Mouse (Mus musculus): ENCODE measurements around the gene Igfbp2. TPM values are rescaled to one million over a fixed set of nuclear protein-coding genes. Genes with fewer than 3 reads are reported as not detected.

Gene Igfbp2
- polyA plus RNA-seq, 1 experiment from 2014 or later: 51.4 TPM

DNA sequence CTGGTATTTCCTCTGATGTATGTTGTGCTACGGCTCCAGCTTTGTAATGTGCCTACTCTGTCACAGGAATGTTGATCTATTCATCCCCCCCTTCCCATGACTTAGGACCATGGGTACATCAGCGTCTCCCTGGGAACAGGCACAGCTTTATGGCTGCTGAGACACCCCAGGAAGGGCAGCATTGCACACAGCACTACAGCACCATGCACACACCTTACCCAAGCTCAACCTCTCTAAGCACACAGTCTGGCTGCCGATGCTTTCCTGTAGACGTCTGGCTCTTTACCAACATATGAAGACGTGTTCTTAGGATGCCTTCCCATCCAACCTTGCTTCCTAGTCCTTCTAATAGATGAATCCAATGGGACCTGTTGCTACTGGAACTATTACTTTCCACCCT lies 42.1 kb downstream of the Igfbp2 start:
- TF ChIP-seq CTCF (IDR thresholded peaks at IDR 0.05) (no peak), EP300 (IDR thresholded peaks at IDR 0.05) (no peak)
- no peaks in the 10 kb centered on the region for H3K9me3 ChIP-seq (ENCODE audit: low read length)
- H3K4me2 ChIP-seq (replicated peaks; ENCODE audit: low read depth, low read length): no peak overlapping the region
- no peak overlapping the region for H3K9ac ChIP-seq (replicated peaks; ENCODE audit: low read depth)
- ATAC-seq (no peak), DNase-seq (ENCODE audit: low spot score) (no peak)
- WGBS: 55% methylated on average over 5 of the region's 5 CpGs
- no peaks in the 10 kb centered on the region for H3K27me3 ChIP-seq (replicated peaks; ENCODE audit: insufficient read depth, low read length)
- H3K27ac ChIP-seq (ENCODE audit: low read length): no peak overlapping the region
- no peak overlapping the region for H3K4me3 ChIP-seq (ENCODE audit: low read depth, low read length)
- no peaks in the 10 kb centered on the region for H3K4me1 ChIP-seq (ENCODE audit: insufficient read depth, low read depth, low read length)
- H3K36me3 ChIP-seq (ENCODE audit: insufficient read depth, low read length): no peaks in the 10 kb centered on the region

GRCm38 (mm10) chr1:72867346-72867745 lies 43.0 kb downstream of the Igfbp2 start:
- no peak overlapping the region for H3K9ac ChIP-seq (replicated peaks; ENCODE audit: low read depth)
- DNase-seq (ENCODE audit: low spot score) (no peak), ATAC-seq (no peak)
- TF ChIP-seq CTCF (IDR thresholded peaks at IDR 0.05): no peak
- TF ChIP-seq EP300 (IDR thresholded peaks at IDR 0.05): no peak
- no peaks in the 10 kb centered on the region; the same call in 1 of the 2 replicates for H3K27me3 ChIP-seq (replicated peaks; ENCODE audit: insufficient read depth, low read length)
- H3K27ac ChIP-seq (ENCODE audit: low read length): no peak overlapping the region
- H3K36me3 ChIP-seq (ENCODE audit: insufficient read depth, low read length): no peaks in the 10 kb centered on the region
- 56% methylated on average over 1 of the region's 1 CpGs for WGBS
- no peaks in the 10 kb centered on the region for H3K4me1 ChIP-seq (ENCODE audit: insufficient read depth, low read depth, low read length)
- H3K4me3 ChIP-seq (ENCODE audit: low read depth, low read length): no peak overlapping the region
- H3K4me2 ChIP-seq (replicated peaks; ENCODE audit: low read depth, low read length): no peak overlapping the region
- no peaks in the 10 kb centered on the region for H3K9me3 ChIP-seq (ENCODE audit: low read length)

- Histone ChIP-seq H3K27me3 (replicated peaks; ENCODE audit: insufficient read depth, low read length) (peaks cover 7% of the 10 kb centered on the region; the same call in 1 of the 2 replicates), H3K27ac (ENCODE audit: low read length) (no peak overlapping the region), H3K36me3 (ENCODE audit: insufficient read depth, low read length) (no peaks in the 10 kb centered on the region), H3K4me2 (replicated peaks; ENCODE audit: low read depth, low read length) (no peak overlapping the region), H3K4me1 (ENCODE audit: insufficient read depth, low read depth, low read length) (peaks cover 1% of the 10 kb centered on the region; the same call in 1 of the 2 replicates), H3K9ac (replicated peaks; ENCODE audit: low read depth) (no peak overlapping the region), H3K4me3 (ENCODE audit: low read depth, low read length) (no peak overlapping the region), H3K9me3 (ENCODE audit: low read length) (no peaks in the 10 kb centered on the region)
- WGBS: 68% methylated on average over 10 of the region's 10 CpGs
- no peak for DNase-seq (ENCODE audit: low spot score)
- TF ChIP-seq CTCF (IDR thresholded peaks at IDR 0.05) (no peak), EP300 (IDR thresholded peaks at IDR 0.05) (no peak)
- no peak for ATAC-seq
Measured at GRCm38 (mm10) chr1:72868429-72869215, 44.3 kb downstream of the Igfbp2 start.

DNA sequence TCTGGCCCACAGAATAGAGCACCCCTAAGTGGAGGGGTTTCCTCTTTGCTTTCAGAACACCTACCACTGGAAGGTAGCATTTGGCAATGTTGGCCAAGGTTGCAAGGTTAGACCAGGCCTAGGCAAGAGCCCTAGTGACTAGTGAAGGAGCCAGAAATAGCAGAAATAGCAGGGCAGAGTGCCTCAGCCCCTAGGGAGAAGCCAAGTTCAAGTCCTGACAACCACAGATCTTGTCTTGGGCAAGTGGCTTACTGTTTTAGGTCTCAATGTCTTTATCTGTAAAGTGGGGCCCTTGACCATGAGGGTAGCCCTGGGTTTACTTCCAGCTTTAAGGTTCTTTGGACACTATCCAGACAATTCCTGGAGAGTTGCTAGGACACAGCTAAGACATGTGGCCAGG lies 45.0 kb downstream of the Igfbp2 start:
- ATAC-seq (no peak), DNase-seq (ENCODE audit: low spot score) (no peak)
- H3K9ac ChIP-seq (replicated peaks; ENCODE audit: low read depth): no peak overlapping the region
- TF ChIP-seq CTCF (IDR thresholded peaks at IDR 0.05) (no peak), EP300 (IDR thresholded peaks at IDR 0.05) (no peak)
- no peak overlapping the region for H3K4me2 ChIP-seq (replicated peaks; ENCODE audit: low read depth, low read length)
- peaks cover 4% of the 10 kb centered on the region; the same call in 1 of the 2 replicates for H3K4me1 ChIP-seq (ENCODE audit: insufficient read depth, low read depth, low read length)
- no peaks in the 10 kb centered on the region for H3K36me3 ChIP-seq (ENCODE audit: insufficient read depth, low read length)
- peaks cover 13% of the 10 kb centered on the region; the same call in 1 of the 2 replicates for H3K27me3 ChIP-seq (replicated peaks; ENCODE audit: insufficient read depth, low read length)
- H3K9me3 ChIP-seq (ENCODE audit: low read length): no peaks in the 10 kb centered on the region
- no peak overlapping the region for H3K4me3 ChIP-seq (ENCODE audit: low read depth, low read length)
- no peak overlapping the region for H3K27ac ChIP-seq (ENCODE audit: low read length)

DNA sequence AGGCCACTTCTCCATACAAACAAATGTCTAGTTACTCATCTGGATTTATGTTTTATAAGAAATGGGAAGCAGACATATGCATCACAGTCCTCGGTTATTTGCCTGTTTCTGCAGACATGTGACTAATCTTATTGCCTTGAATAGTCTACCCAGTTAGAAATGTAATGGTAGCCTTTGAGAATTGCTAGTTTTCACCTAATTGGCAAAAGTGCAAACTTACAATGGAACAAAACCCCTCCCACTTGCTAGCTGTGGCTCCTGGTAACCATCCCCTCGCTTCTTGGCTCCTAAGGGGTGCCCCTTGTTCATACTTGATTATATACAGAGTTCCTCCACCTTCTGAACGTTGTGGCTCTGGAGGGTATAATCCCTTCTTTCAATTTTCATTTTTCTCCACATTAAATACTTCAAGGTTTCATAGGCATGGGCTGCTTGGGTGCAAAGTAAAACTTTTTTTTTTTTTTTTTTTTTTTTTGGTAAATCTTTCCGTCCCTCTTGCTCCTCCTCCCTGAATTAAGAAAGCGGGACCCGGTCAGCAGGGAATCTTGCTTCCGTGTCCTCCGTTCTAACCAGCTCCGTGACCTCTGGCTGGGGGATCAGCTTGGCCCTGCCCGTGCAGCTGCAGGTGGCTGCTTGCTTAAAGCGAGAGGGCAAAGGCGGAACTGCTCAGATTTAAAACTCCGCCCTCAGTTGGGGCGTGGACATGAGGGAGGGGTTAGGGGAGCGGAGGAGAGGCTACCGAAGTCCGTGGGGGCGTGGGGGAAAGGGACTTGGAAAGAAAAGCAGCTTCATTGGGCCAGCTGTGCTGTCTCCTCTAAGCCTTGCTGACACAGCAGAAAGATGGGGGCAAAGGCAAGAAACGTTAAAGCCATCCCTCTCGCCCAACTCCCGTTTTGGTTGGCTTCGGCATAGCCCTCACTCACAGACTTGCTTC lies 45.6 kb downstream of the Igfbp2 start:
- peaks cover 6% of the 10 kb centered on the region for H3K4me1 ChIP-seq (ENCODE audit: insufficient read depth, low read depth, low read length)
- no peaks in the 10 kb centered on the region for H3K9me3 ChIP-seq (ENCODE audit: low read length)
- DNase-seq (ENCODE audit: low spot score): peak; percentile 80
- peaks cover 16% of the 10 kb centered on the region; the same call in 1 of the 2 replicates for H3K27me3 ChIP-seq (replicated peaks; ENCODE audit: insufficient read depth, low read length)
- TF ChIP-seq CTCF (IDR thresholded peaks at IDR 0.05): no peak
- TF ChIP-seq EP300 (IDR thresholded peaks at IDR 0.05): no peak
- H3K9ac ChIP-seq (replicated peaks; ENCODE audit: low read depth): no peak overlapping the region
- peak overlapping the region; percentile 33 for H3K4me3 ChIP-seq (ENCODE audit: low read depth, low read length)
- H3K36me3 ChIP-seq (ENCODE audit: insufficient read depth, low read length): no peaks in the 10 kb centered on the region
- ATAC-seq: peak; percentile 49
- no peak overlapping the region for H3K27ac ChIP-seq (ENCODE audit: low read length)
- WGBS: 8% methylated on average over 22 of the region's 22 CpGs
- H3K4me2 ChIP-seq (replicated peaks; ENCODE audit: low read depth, low read length): peak overlapping the region; percentile 77

Measured in lung, postnatal 0 days (tissue).